Mouse (Mus musculus) hindbrain, embryonic 15.5 days (tissue): Measurements from ENCODE around the gene Abcc3. TPM values are rescaled to one million over a fixed set of nuclear protein-coding genes. Genes with fewer than 3 reads are reported as not detected.

ENCODE experiments used
- ATAC-seq: fragments of 200-750 bp; cut with Nextera tagmentation; 2 replicates; pipeline ENCODE4 v1.8.0; 2017; ENCODE audit warnings: low read depth, moderate number of reproducible peaks, moderate TSS enrichment; ENCODE audit not compliant: low FRiP score
- H3K27ac ChIP-seq: fragments of 300-500 bp; sonication (generic); replicated peaks from 2 replicates; pipeline ENCODE4 v1.5.1; 2015; ENCODE audit warnings: mild to moderate bottlenecking, inconsistent platforms
- H3K27me3 ChIP-seq: fragments of 300-500 bp; sonication (generic); 2 replicates; pipeline ENCODE4 v1.6.1; 2015; ENCODE audit warnings: control low read depth, inconsistent platforms
- H3K36me3 ChIP-seq: fragments of 300-500 bp; sonication (generic); 2 replicates; pipeline ENCODE4 v1.6.1; 2015; ENCODE audit warnings: control low read depth, inconsistent platforms
- H3K4me1 ChIP-seq: fragments of 300-500 bp; sonication (generic); replicated peaks from 2 replicates; pipeline ENCODE4 v1.6.1; 2015; ENCODE audit warnings: control low read depth, inconsistent platforms
- H3K4me2 ChIP-seq: fragments of 300-500 bp; sonication (generic); 2 replicates; pipeline ENCODE4 v1.6.1; 2015; ENCODE audit warnings: moderate library complexity, mild to moderate bottlenecking, inconsistent platforms
- H3K4me3 ChIP-seq: fragments of 300-500 bp; sonication (generic); 2 replicates; pipeline ENCODE4 v1.5.1; 2015; ENCODE audit warnings: mild to moderate bottlenecking, inconsistent platforms
- H3K9ac ChIP-seq: fragments of 300-500 bp; sonication (generic); 2 replicates; pipeline ENCODE4 v1.6.1; 2015; ENCODE audit warnings: inconsistent platforms
- H3K9me3 ChIP-seq: fragments of 300-500 bp; sonication (generic); 2 replicates; pipeline ENCODE4 v1.6.1; 2016; ENCODE audit warnings: control low read depth, inconsistent platforms
- WGBS: fragments of 180-500 bp; shearing (Covaris S2); methylation state at CpG from one replicate; pipeline ENCODE4 v1.1.7; 2015; 5-methylcytosine and 5-hydroxymethylcytosine counted together
- polyA plus RNA-seq: library from polyadenylated mRNA; unstranded; fragments of >200 nt; fragmentation: Nextera tagmentation; extraction: Ambion mirVana; gene quantifications from 2 replicates; pipeline ENCODE4 v1.2.1, GENCODE M21; 2015

Abcc3 gene
- polyA plus RNA-seq, 1 experiment from 2014 or later = 0.53 TPM

GRCm38 (mm10) chr11:94318056-94318455 lies 74.7 kb downstream of the Abcc3 start:
- Histone ChIP-seq H3K9ac (no peak overlapping the region), H3K27me3 (no peaks in the 10 kb centered on the region), H3K4me1 (peaks cover 71% of the 10 kb centered on the region), H3K4me3 (no peak overlapping the region), H3K4me2 (no peak overlapping the region), H3K36me3 (no peaks in the 10 kb centered on the region), H3K27ac (no peak overlapping the region), H3K9me3 (no peaks in the 10 kb centered on the region)
- no peak for ATAC-seq
- WGBS = 76% methylated on average over 5 of the region's 5 CpGs

GRCm38 (mm10) chr11:94317515-94317914 lies 75.3 kb downstream of the Abcc3 start:
- Histone ChIP-seq H3K36me3 (no peaks in the 10 kb centered on the region), H3K9ac (no peak overlapping the region), H3K4me2 (no peak overlapping the region), H3K4me1 (peaks cover 71% of the 10 kb centered on the region), H3K9me3 (no peaks in the 10 kb centered on the region), H3K4me3 (no peak overlapping the region), H3K27ac (no peak overlapping the region), H3K27me3 (no peaks in the 10 kb centered on the region)
- 64% methylated on average over 4 of the region's 4 CpGs for WGBS
- ATAC-seq = no peak

GRCm38 (mm10) chr11:94317014-94317413 lies 75.8 kb downstream of the Abcc3 start:
- Histone ChIP-seq H3K9me3 (no peaks in the 10 kb centered on the region), H3K4me1 (peaks cover 71% of the 10 kb centered on the region), H3K27ac (no peak overlapping the region), H3K36me3 (no peaks in the 10 kb centered on the region), H3K9ac (no peak overlapping the region), H3K4me3 (no peak overlapping the region), H3K4me2 (no peak overlapping the region), H3K27me3 (no peaks in the 10 kb centered on the region)
- WGBS = 76% methylated on average over 1 of the region's 1 CpGs
- no peak for ATAC-seq

- Histone ChIP-seq H3K9me3 (no peaks in the 10 kb centered on the region), H3K27me3 (no peaks in the 10 kb centered on the region), H3K4me2 (no peak overlapping the region), H3K4me3 (no peak overlapping the region), H3K36me3 (no peaks in the 10 kb centered on the region), H3K4me1 (peaks cover 75% of the 10 kb centered on the region), H3K9ac (no peak overlapping the region), H3K27ac (no peak overlapping the region)
- no peak for ATAC-seq
- WGBS = 83% methylated on average over 2 of the region's 2 CpGs
Measured at GRCm38 (mm10) chr11:94316528-94316927, 76.3 kb downstream of the Abcc3 start.

- Histone ChIP-seq H3K4me3 (no peak overlapping the region), H3K9ac (no peak overlapping the region), H3K4me1 (peaks cover 74% of the 10 kb centered on the region), H3K4me2 (no peak overlapping the region), H3K27me3 (no peaks in the 10 kb centered on the region), H3K27ac (no peak overlapping the region), H3K36me3 (no peaks in the 10 kb centered on the region), H3K9me3 (no peaks in the 10 kb centered on the region)
- ATAC-seq = no peak
- WGBS = 72% methylated on average over 1 of the region's 1 CpGs
Measured at GRCm38 (mm10) chr11:94315308-94315707, 77.5 kb downstream of the Abcc3 start.

- whole genome bisulfite sequencing = 70% methylated on average over 2 of the region's 2 CpGs
- H3K9ac ChIP-seq = no peak overlapping the region
- no peak for ATAC-seq
- H3K4me2 ChIP-seq = no peak overlapping the region
- H3K4me1 ChIP-seq = peaks cover 63% of the 10 kb centered on the region
- H3K27ac ChIP-seq = no peak overlapping the region
- no peaks in the 10 kb centered on the region for H3K9me3 ChIP-seq
- no peaks in the 10 kb centered on the region for H3K36me3 ChIP-seq
- H3K4me3 ChIP-seq = no peak overlapping the region
- no peaks in the 10 kb centered on the region for H3K27me3 ChIP-seq
Measured at GRCm38 (mm10) chr11:94314098-94314652, 78.6 kb downstream of the Abcc3 start.

GRCm38 (mm10) chr11:94312733-94313132 lies 80.1 kb downstream of the Abcc3 start:
- Histone ChIP-seq H3K4me2 (no peak overlapping the region), H3K27me3 (no peaks in the 10 kb centered on the region), H3K36me3 (no peaks in the 10 kb centered on the region), H3K9me3 (no peaks in the 10 kb centered on the region), H3K9ac (no peak overlapping the region), H3K4me1 (peaks cover 50% of the 10 kb centered on the region), H3K4me3 (no peak overlapping the region), H3K27ac (no peak overlapping the region)
- WGBS = 87% methylated on average over 1 of the region's 1 CpGs
- no peak for ATAC-seq

- Histone ChIP-seq H3K27ac (no peak overlapping the region), H3K27me3 (no peaks in the 10 kb centered on the region), H3K9ac (no peak overlapping the region), H3K4me2 (no peak overlapping the region), H3K9me3 (no peaks in the 10 kb centered on the region), H3K4me1 (no peaks in the 10 kb centered on the region), H3K4me3 (no peak overlapping the region), H3K36me3 (peaks cover 81% of the 10 kb centered on the region)
- WGBS = 56% methylated on average over 9 of the region's 9 CpGs
- no peak for ATAC-seq
Measured at GRCm38 (mm10) chr11:94294996-94295845, 97.6 kb downstream of the Abcc3 start.

Other genes starting within 250 kb of the Abcc3 start
- 32.8 and 35.6 TPM in 2 replicates for gene Tob1, start 181.5 kb downstream of the Abcc3 start, polyA plus RNA-seq
- 6.6 and 7.9 TPM in 2 replicates for gene Wfikkn2, start 147.0 kb downstream of the Abcc3 start, polyA plus RNA-seq
- gene Gm21885, start 111.1 kb downstream of the Abcc3 start, polyA plus RNA-seq = 0.66 TPM in 1 of 2 replicates, not detected in the other
- gene Luc7l3, start 71.0 kb downstream of the Abcc3 start, polyA plus RNA-seq = 126 and 127 TPM in 2 replicates
- 18.3 and 21.5 TPM in 2 replicates for gene Ankrd40, start 65.0 kb downstream of the Abcc3 start, polyA plus RNA-seq
- gene Cacna1g, start 81.2 kb upstream of the Abcc3 start, polyA plus RNA-seq = 15.0 and 18.8 TPM in 2 replicates
- gene Spata20, start 93.2 kb upstream of the Abcc3 start, polyA plus RNA-seq = 0.29 and 0.84 TPM in 2 replicates
- gene Epn3, start 107.0 kb upstream of the Abcc3 start, polyA plus RNA-seq = 1.0 and 2.5 TPM in 2 replicates
- 3.8 and 4.8 TPM in 2 replicates for gene Mycbpap, start 128.7 kb upstream of the Abcc3 start, polyA plus RNA-seq
- gene Rsad1, start 156.3 kb upstream of the Abcc3 start, polyA plus RNA-seq = 8.6 and 9.3 TPM in 2 replicates
- gene Chad, start 172.1 kb upstream of the Abcc3 start, polyA plus RNA-seq = 0.34 and 0.54 TPM in 2 replicates
- 2.0 and 2.2 TPM in 2 replicates for gene Acsf2, start 208.9 kb upstream of the Abcc3 start, polyA plus RNA-seq
- 160 and 164 TPM in 2 replicates for gene Lrrc59, start 236.8 kb upstream of the Abcc3 start, polyA plus RNA-seq